Mouse (Mus musculus): ENCODE measurements at regions not wholly inside any gene's neighbourhood (a gene's known extent, or its start where the extent isn't known, plus 50 kb on each side); places are given as distances from the start of the nearest gene placed in this dataset.

GRCm38 (mm10) chr9:52377761-52378160 lies 209.4 kb upstream of the Zc3h12c start:
- no peak for DNase-seq

- no peak for DNase-seq
Measured at GRCm38 (mm10) chr9:52376914-52377313, 208.5 kb upstream of the Zc3h12c start.

- no peak for DNase-seq
Measured at GRCm38 (mm10) chr9:52371296-52371695, 202.9 kb upstream of the Zc3h12c start.

- DNase-seq: no peak
Measured at GRCm38 (mm10) chr9:52368911-52369310, 200.5 kb upstream of the Zc3h12c start.

GRCm38 (mm10) chr9:52368080-52368479 lies 199.7 kb upstream of the Zc3h12c start:
- no peak for DNase-seq

GRCm38 (mm10) chr9:52366046-52366445 lies 197.7 kb upstream of the Zc3h12c start:
- DNase-seq: no peak

- no peak for DNase-seq
Measured at GRCm38 (mm10) chr9:52361599-52361998, 193.2 kb upstream of the Zc3h12c start.

GRCm38 (mm10) chr9:52359416-52359815 lies 191.0 kb upstream of the Zc3h12c start:
- DNase-seq: no peak

GRCm38 (mm10) chr9:52356549-52356948 lies 188.2 kb upstream of the Zc3h12c start:
- DNase-seq: no peak

GRCm38 (mm10) chr9:52355187-52355982 lies 187.0 kb upstream of the Zc3h12c start:
- DNase-seq: no peak

- DNase-seq: no peak
Measured at GRCm38 (mm10) chr9:52348536-52349527, 180.5 kb upstream of the Zc3h12c start.

- DNase-seq: peak; percentile 9
Measured at GRCm38 (mm10) chr9:52344177-52344877, 176.0 kb upstream of the Zc3h12c start.

- peak; percentile 15 for DNase-seq
Measured at GRCm38 (mm10) chr9:52341029-52341428, 172.7 kb upstream of the Zc3h12c start.

- no peak for DNase-seq
Measured at GRCm38 (mm10) chr9:52337786-52338322, 169.5 kb upstream of the Zc3h12c start.

- DNase-seq: no peak
Measured at GRCm38 (mm10) chr9:52334767-52335166, 166.4 kb upstream of the Zc3h12c start.

- DNase-seq: peak; percentile 3
Measured at GRCm38 (mm10) chr9:52333884-52334283, 165.5 kb upstream of the Zc3h12c start.

GRCm38 (mm10) chr9:52331748-52332147 lies 163.4 kb upstream of the Zc3h12c start:
- DNase-seq: no peak

- no peak for DNase-seq
Measured at GRCm38 (mm10) chr9:52330652-52331051, 162.3 kb upstream of the Zc3h12c start.

- no peak for DNase-seq
Measured at GRCm38 (mm10) chr9:52324347-52324746, 156.0 kb upstream of the Zc3h12c start.

- DNase-seq: no peak
Measured at GRCm38 (mm10) chr9:52323757-52324156, 155.4 kb upstream of the Zc3h12c start.

GRCm38 (mm10) chr9:52323226-52323625 lies 154.9 kb upstream of the Zc3h12c start:
- DNase-seq: no peak

- DNase-seq: no peak
Measured at GRCm38 (mm10) chr9:52301521-52301920, 133.1 kb upstream of the Zc3h12c start.

- DNase-seq: peak; percentile 44
Measured at GRCm38 (mm10) chr9:52298329-52298728, 130.0 kb upstream of the Zc3h12c start.
